Mouse (Mus musculus) ES-Bruce4 (cell line): ENCODE measurements around the gene Gde1.

Experiments
- CTCF ChIP-seq: IDR thresholded peaks from one replicate; pipeline ENCODE4 v1.8.1; 2011; ENCODE audit warnings: low read depth, low read length
- EP300 ChIP-seq: IDR thresholded peaks from 2 replicates; pipeline ENCODE4 v1.6.1; 2011; ENCODE audit warnings: low read depth, low read length; ENCODE audit not compliant: insufficient read depth
- POLR2A ChIP-seq: IDR thresholded peaks from one replicate; pipeline ENCODE4 v1.8.1; 2011; ENCODE audit warnings: low read length; ENCODE audit not compliant: insufficient read depth

- TF ChIP-seq CTCF (no peak), EP300 (no peak), POLR2A (no peak)
Measured at GRCm38 (mm10) chr7:118733225-118733624, 27.6 kb upstream of the Gde1 start.
